Mouse (Mus musculus): ENCODE measurements at regions not wholly inside any gene's neighbourhood (a gene's known extent, or its start where the extent isn't known, plus 50 kb on each side); places are given as distances from the start of the nearest gene placed in this dataset.
"Not testable (repeated sequence)": the region's sequence is repeated elsewhere in the genome, so short reads cannot be mapped to it uniquely, and the experiment has no call there.

- DNase-seq (ENCODE audit: low read depth, low spot score), result not testable (repeated sequence)
These were observed 262.6 kb upstream of the Ywhaq start for GRCm38 (mm10) chr12:21680026-21680425.

GRCm38 (mm10) chr12:21649381-21649780, 231.9 kb upstream of the Ywhaq start:
- DNase-seq (ENCODE audit: low read depth, low spot score), result not testable (repeated sequence)

- peak; percentile 66 for DNase-seq (ENCODE audit: low read depth, low spot score)
These were observed 196.3 kb upstream of the Ywhaq start for GRCm38 (mm10) chr12:21613781-21614180.

GRCm38 (mm10) chr12:21568415-21569040, 151.1 kb upstream of the Ywhaq start:
- DNase-seq (ENCODE audit: low read depth, low spot score), result no peak

GRCm38 (mm10) chr12:21543962-21544361, 126.5 kb upstream of the Ywhaq start:
- DNase-seq (ENCODE audit: low read depth, low spot score), result not testable (repeated sequence)

GRCm38 (mm10) chr12:21543153-21543894, 125.9 kb upstream of the Ywhaq start:
- peak; percentile 63 for DNase-seq (ENCODE audit: low read depth, low spot score)

- DNase-seq (ENCODE audit: low read depth, low spot score), result no peak
These were observed 114.3 kb upstream of the Ywhaq start for GRCm38 (mm10) chr12:21531766-21532165.

GRCm38 (mm10) chr12:21529367-21529766, 111.9 kb upstream of the Ywhaq start:
- DNase-seq (ENCODE audit: low read depth, low spot score), result not testable (repeated sequence)

GRCm38 (mm10) chr12:21527336-21527735, 109.9 kb upstream of the Ywhaq start:
- not testable (repeated sequence) for DNase-seq (ENCODE audit: low read depth, low spot score)

GRCm38 (mm10) chr12:21526906-21527305, 109.5 kb upstream of the Ywhaq start:
- not testable (repeated sequence) for DNase-seq (ENCODE audit: low read depth, low spot score)

- DNase-seq (ENCODE audit: low read depth, low spot score), result not testable (repeated sequence)
These were observed 108.1 kb upstream of the Ywhaq start for GRCm38 (mm10) chr12:21525567-21525966.

- DNase-seq (ENCODE audit: low read depth, low spot score), result no peak
These were observed 105.2 kb upstream of the Ywhaq start for GRCm38 (mm10) chr12:21522621-21523020.

- DNase-seq (ENCODE audit: low read depth, low spot score), result no peak
These were observed 101.6 kb upstream of the Ywhaq start for GRCm38 (mm10) chr12:21519058-21519457.

- no peak for DNase-seq (ENCODE audit: low read depth, low spot score)
These were observed 95.3 kb upstream of the Ywhaq start for GRCm38 (mm10) chr12:21512736-21513135.

GRCm38 (mm10) chr12:21511043-21511665, 93.7 kb upstream of the Ywhaq start:
- DNase-seq (ENCODE audit: low read depth, low spot score), result no peak

GRCm38 (mm10) chr12:21507080-21507479, 89.6 kb upstream of the Ywhaq start:
- DNase-seq (ENCODE audit: low read depth, low spot score), result no peak

- DNase-seq (ENCODE audit: low read depth, low spot score), result no peak
These were observed 88.4 kb upstream of the Ywhaq start for GRCm38 (mm10) chr12:21505731-21506368.

- DNase-seq (ENCODE audit: low read depth, low spot score), result no peak
These were observed 85.8 kb upstream of the Ywhaq start for GRCm38 (mm10) chr12:21503250-21503649.

GRCm38 (mm10) chr12:21496974-21497373, 79.5 kb upstream of the Ywhaq start:
- DNase-seq (ENCODE audit: low read depth, low spot score), result no peak

- no peak for DNase-seq (ENCODE audit: low read depth, low spot score)
These were observed 78.1 kb upstream of the Ywhaq start for GRCm38 (mm10) chr12:21495511-21495910.

GRCm38 (mm10) chr12:21493471-21493870, 76.0 kb upstream of the Ywhaq start:
- no peak for DNase-seq (ENCODE audit: low read depth, low spot score)
